Mouse (Mus musculus) stomach, embryonic 14.5 days (tissue): ENCODE measurements around the gene Tprgl. TPM values are rescaled to one million over a fixed set of nuclear protein-coding genes. Genes with fewer than 3 reads are reported as not detected.

ENCODE experiments used
- ATAC-seq: fragments of 200-750 bp; cut with Nextera tagmentation; 2 replicates; pipeline ENCODE4 v1.8.0; 2017; ENCODE audit warnings: low read depth, moderate TSS enrichment; ENCODE audit not compliant: insufficient number of reproducible peaks, insufficient read depth, low FRiP score
- H3K27ac ChIP-seq: fragments of 300-500 bp; sonication (generic); 2 replicates; pipeline ENCODE4 v1.5.1; 2014; ENCODE audit warnings: mild to moderate bottlenecking, low read length, moderate library complexity, mixed read lengths
- H3K27me3 ChIP-seq: fragments of 300-500 bp; sonication (generic); 2 replicates; pipeline ENCODE4 v1.6.1; 2014; ENCODE audit warnings: low read length, control low read depth, mixed read lengths; ENCODE audit not compliant: control insufficient read depth, insufficient read depth
- H3K36me3 ChIP-seq: fragments of 300-500 bp; sonication (generic); 2 replicates; pipeline ENCODE4 v1.6.1; 2014; ENCODE audit warnings: mild to moderate bottlenecking, control low read depth, low read length, moderate library complexity, mixed read lengths; ENCODE audit not compliant: control insufficient read depth, insufficient read depth
- H3K4me1 ChIP-seq: fragments of 300-500 bp; sonication (generic); 2 replicates; pipeline ENCODE4 v1.6.1; 2014; ENCODE audit warnings: low read length, control low read depth, mixed read lengths; ENCODE audit not compliant: control insufficient read depth, insufficient read depth
- H3K4me2 ChIP-seq: fragments of 300-500 bp; sonication (generic); replicated peaks from 2 replicates; pipeline ENCODE4 v1.6.1; 2014; ENCODE audit warnings: low read depth, low read length, control low read depth
- H3K4me3 ChIP-seq: fragments of 300-500 bp; sonication (generic); 2 replicates; pipeline ENCODE4 v1.5.1; 2014; ENCODE audit warnings: low read depth, low read length, control low read depth
- H3K9ac ChIP-seq: fragments of 300-500 bp; sonication (generic); replicated peaks from 2 replicates; pipeline ENCODE4 v1.6.1; 2014; ENCODE audit warnings: low read depth, mild to moderate bottlenecking, control low read depth, low read length, moderate library complexity, mixed read lengths
- H3K9me3 ChIP-seq: fragments of 300-500 bp; sonication (generic); 2 replicates; pipeline ENCODE4 v1.6.1; 2016; ENCODE audit warnings: low read depth, low read length, control low read depth; ENCODE audit not compliant: control insufficient read depth
- WGBS: fragments of 180-500 bp; shearing (Covaris S2); extraction: QIAGEN DNeasy Blood & Tissue Kit; methylation state at CpG from one replicate; pipeline ENCODE4 v1.1.7; 2014; 5-methylcytosine and 5-hydroxymethylcytosine counted together
- polyA plus RNA-seq: library from polyadenylated mRNA; unstranded; fragments of >200 nt; fragmentation: Nextera tagmentation; extraction: Ambion mirVana; gene quantifications from 2 replicates; pipeline ENCODE4 v1.2.1, GENCODE M21; 2014

Gene Tprgl
- polyA plus RNA-seq, 1 experiment from 2014 or later = 126 TPM

DNA sequence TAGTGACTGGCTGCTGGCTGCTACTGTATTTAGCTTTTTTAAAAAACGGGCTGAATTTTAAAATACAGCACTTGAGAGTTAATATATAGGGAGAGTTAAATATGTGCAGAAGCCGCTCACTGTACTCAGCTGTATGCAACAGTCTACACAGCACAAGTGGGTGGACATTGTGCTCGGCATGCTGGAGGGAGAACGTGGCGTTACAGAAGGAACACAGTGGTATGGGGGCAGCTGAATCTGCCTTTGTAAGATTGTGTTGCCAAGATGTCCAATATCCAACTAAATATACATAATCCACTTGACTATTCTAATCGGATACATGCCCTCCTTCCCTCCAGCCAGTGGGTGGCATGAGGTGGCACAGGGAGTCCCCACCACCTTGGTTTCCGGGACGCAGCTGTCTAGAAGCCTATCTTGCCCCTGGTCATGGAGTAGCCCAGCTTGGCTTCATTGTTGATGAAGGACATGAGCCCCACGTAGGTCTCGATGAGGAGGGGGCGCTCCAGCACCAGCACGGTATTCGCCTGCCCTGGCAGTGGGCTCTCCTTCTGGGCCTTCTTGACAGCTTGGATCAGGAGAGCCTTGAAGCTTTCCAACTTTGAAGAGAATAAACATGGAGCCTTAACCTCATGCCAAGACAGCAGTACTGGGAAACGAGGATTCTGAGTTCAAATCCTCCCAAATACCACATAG lies 2.4 kb downstream of the Tprgl start:
- Histone ChIP-seq H3K4me2 (no peak overlapping the region), H3K27me3 (no peaks in the 10 kb centered on the region), H3K9me3 (no peaks in the 10 kb centered on the region), H3K4me3 (no peak overlapping the region), H3K36me3 (peaks cover 30% of the 10 kb centered on the region), H3K9ac (no peak overlapping the region), H3K4me1 (peaks cover 9% of the 10 kb centered on the region; the same call in 1 of the 2 replicates), H3K27ac (no peak overlapping the region)
- WGBS = 92% methylated on average over 14 of the region's 14 CpGs
- ATAC-seq = no peak

DNA sequence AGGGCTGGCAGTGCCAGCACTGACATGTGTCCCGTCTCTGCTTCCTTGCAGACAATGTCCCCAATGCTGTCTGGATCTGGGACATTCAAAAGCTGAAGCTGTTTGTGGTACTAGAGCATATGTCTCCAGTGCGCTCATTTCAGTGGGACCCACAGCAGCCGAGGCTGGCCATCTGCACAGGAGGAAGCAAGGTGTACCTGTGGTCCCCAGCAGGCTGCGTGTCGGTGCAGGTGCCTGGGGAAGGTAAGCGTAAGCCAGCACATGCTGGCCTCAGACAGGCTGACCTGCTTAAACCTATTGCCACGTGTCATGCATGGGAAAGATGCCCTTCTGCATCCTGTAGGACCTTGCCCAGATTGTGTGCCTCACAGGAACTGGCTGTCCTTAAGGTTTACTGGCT lies 4.4 kb downstream of the Tprgl start:
- ATAC-seq = no peak
- H3K9me3 ChIP-seq = no peaks in the 10 kb centered on the region
- H3K27ac ChIP-seq = no peak overlapping the region
- WGBS = 83% methylated on average over 7 of the region's 7 CpGs
- H3K4me1 ChIP-seq = peaks cover 6% of the 10 kb centered on the region; the same call in 1 of the 2 replicates
- no peaks in the 10 kb centered on the region for H3K27me3 ChIP-seq
- peaks cover 39% of the 10 kb centered on the region for H3K36me3 ChIP-seq
- H3K9ac ChIP-seq = no peak overlapping the region
- H3K4me3 ChIP-seq = no peak overlapping the region
- no peak overlapping the region for H3K4me2 ChIP-seq

DNA sequence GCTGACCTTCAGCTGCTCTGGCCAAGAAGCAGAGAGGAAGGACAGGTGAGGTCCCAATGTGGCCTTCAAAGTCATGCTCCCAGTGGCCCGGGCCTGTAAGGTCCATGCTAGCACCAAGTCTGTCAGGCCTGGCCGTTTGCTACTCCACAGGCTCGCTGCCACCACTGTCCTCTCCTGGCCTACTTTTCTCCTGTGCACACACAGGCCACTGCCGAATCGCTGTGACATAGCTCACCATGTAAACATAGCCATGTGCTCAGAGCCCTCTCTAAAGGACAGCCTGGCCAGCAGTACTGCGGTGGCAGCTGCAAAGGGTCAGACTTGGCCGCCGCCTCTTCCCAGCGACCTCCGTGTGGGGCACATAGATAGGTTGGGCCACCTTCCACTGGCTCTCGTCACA lies 6.4 kb downstream of the Tprgl start:
- Histone ChIP-seq H3K27me3 (no peaks in the 10 kb centered on the region), H3K27ac (no peak overlapping the region), H3K4me3 (no peak overlapping the region), H3K9ac (no peak overlapping the region), H3K9me3 (no peaks in the 10 kb centered on the region), H3K4me1 (no peaks in the 10 kb centered on the region), H3K4me2 (no peak overlapping the region), H3K36me3 (peaks cover 48% of the 10 kb centered on the region)
- no peak for ATAC-seq
- WGBS = 67% methylated on average over 11 of the region's 11 CpGs

DNA sequence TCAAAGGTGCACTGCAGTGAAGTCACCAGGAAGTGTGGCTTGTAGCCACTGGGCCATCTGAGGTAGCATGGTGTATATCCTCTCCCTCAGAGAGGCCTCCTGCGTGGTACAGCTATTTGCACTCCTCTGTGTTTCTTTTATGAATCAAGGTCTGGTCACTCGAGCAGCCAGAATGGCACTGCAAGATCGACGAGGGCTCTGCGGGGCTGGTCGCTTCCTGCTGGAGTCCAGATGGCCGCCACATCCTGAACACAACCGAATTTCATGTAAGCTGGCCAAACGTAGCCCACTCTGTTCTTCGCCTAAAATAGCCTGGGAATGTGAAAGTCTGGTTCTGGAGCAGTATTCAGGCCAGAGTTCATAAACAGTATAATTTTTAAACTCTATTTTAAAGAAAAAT lies 14.1 kb downstream of the Tprgl start:
- peaks cover 10% of the 10 kb centered on the region; the same call in 1 of the 2 replicates for H3K4me1 ChIP-seq
- H3K4me2 ChIP-seq = no peak overlapping the region
- H3K36me3 ChIP-seq = peaks cover 15% of the 10 kb centered on the region
- no peaks in the 10 kb centered on the region for H3K9me3 ChIP-seq
- no peak overlapping the region for H3K9ac ChIP-seq
- no peak overlapping the region for H3K4me3 ChIP-seq
- no peak overlapping the region for H3K27ac ChIP-seq
- WGBS = 84% methylated on average over 10 of the region's 10 CpGs
- H3K27me3 ChIP-seq = no peaks in the 10 kb centered on the region; the same call in 1 of the 2 replicates
- no peak for ATAC-seq

DNA sequence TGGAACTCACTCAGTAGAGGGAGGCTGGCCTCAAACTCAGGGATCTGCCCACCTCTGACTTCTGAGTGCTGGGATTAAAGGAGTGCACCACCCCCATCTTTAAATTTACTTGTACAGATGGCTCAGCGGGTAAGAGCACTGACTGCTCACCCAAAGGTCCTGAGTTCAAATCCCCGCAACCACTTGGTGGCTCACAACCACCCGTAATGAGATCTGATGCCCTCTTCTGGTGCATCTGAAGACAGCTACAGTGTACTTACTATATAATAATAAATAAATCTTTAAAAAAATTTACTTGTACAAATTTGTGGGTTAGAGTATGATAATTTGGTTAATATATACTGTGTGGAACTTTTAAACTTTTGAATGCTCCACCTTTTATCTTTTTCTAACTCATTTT lies 15.8 kb downstream of the Tprgl start:
- no peaks in the 10 kb centered on the region for H3K9me3 ChIP-seq
- WGBS = 86% methylated on average over 3 of the region's 3 CpGs
- H3K9ac ChIP-seq = no peak overlapping the region
- H3K36me3 ChIP-seq = peaks cover 7% of the 10 kb centered on the region
- H3K27me3 ChIP-seq = peaks cover 11% of the 10 kb centered on the region
- ATAC-seq = no peak
- no peak overlapping the region for H3K27ac ChIP-seq
- no peak overlapping the region for H3K4me2 ChIP-seq
- no peak overlapping the region for H3K4me3 ChIP-seq
- peaks cover 16% of the 10 kb centered on the region; the same call in 1 of the 2 replicates for H3K4me1 ChIP-seq

DNA sequence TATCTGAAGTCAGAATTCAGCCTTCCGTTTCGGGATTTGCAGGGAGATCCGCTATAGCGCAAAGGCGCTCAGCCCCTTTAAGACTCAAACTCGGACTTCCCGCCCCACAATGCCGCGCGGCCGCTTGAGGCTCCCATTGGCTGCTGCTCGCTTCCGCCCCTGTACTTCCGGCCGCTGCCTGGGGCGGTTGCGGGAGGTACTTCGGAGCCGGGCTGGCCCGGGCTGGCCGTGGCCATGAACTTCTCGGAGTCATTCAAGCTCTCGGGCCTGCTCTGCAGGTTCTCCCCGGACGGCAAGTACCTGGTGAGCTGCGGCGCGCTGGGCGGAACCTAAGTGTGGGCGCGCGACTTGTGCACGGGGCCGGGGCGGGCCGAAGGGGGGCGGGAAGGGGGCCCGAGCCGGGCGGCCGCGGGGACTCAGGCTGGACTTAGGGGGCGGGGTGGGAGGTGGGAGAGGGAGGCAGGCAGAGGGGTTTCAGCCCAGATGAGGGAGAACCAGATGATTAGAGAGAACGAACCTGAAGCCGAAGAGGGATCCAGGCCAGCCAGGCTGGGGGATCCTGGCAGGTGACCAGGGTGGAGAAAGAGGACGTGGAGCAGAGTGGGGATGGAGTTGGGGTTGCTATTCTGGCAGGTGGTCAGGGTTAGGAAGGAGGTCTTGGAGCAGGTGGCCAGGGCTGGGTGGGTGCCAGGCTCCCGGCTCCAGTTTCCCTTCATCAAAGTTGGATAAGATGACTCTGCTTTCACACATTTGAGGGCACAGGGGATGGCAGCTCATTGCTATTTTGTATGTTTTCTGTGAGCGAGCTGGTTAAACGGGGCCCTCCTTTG lies 18.0 kb downstream of the Tprgl start, which contains the start of gene Wrap73:
Wrap73 (plus strand) TSS at position 162 of the 830 bp plus-strand sequence.
- Histone ChIP-seq H3K27ac (peak within 1 kb of the TSS; percentile 84), H3K4me2 (peak within 1 kb of the TSS; percentile 91), H3K4me1 (peaks cover 20% of the 10 kb centered on the region), H3K9me3 (no peaks in the 10 kb centered on the region), H3K36me3 (peaks cover 1% of the 10 kb centered on the region), H3K27me3 (peaks cover 27% of the 10 kb centered on the region), H3K4me3 (peak within 1 kb of the TSS; percentile 72), H3K9ac (peak within 1 kb of the TSS; percentile 69)
- ATAC-seq = peak; percentile 90
- WGBS = 2% methylated on average over 49 of the region's 49 CpGs

DNA sequence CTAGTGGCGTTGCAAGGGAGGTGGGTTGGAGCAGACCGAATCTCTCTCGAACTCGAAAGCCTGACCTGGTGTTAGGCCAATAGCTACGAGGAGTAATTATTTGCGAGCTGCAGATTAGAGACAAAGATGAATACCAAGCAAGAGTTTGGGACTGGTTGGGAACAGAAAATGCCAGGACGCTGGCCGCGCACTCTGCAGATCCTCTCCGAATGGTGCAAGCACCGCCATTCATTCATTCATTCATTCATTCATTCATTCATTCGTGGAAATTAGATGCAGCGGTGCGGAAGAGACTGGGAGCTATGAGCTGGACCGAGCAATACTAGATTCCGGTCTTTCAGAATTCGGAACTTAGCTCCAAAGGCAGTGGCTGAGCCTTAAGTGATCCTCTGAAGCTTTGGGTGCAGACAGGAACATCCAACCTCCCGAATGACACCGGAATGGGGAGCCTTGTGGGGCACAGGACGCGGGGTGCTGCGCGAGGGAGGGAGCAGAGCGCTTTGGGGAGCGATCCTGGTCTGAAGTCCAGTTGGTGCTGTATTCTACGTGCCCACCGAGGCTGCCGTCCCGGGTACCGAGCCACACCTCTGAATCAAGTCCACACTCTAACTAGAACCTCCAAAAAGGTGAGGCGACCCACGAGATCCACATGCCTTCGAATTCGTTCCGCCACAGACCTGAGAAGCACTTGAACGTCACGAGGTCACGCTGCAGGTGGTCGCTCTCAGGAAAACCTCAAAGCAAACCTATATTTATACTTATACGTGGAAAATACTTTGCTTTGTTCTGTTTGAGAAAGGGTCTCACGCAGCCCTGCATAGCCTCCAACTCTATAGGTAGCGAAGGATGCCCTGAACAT lies 19.2 kb downstream of the Tprgl start:
- peaks cover 31% of the 10 kb centered on the region for H3K27me3 ChIP-seq

More for the DNA sequence above, 19.2 kb downstream of the Tprgl start:
- Histone ChIP-seq H3K4me2 (peak overlapping the region; percentile 25; the same call in 1 of the 2 replicates), H3K9me3 (no peaks in the 10 kb centered on the region), H3K36me3 (no peaks in the 10 kb centered on the region), H3K9ac (no peak overlapping the region), H3K4me3 (0 out of 2 replicates have a peak overlapping the region, but pooled peaks have one; percentile 50), H3K27ac (no peak overlapping the region), H3K4me1 (peaks cover 20% of the 10 kb centered on the region)
- ATAC-seq = no peak
- 2% methylated on average over 42 of the region's 42 CpGs for WGBS
